Mouse (Mus musculus) regulatory T cell (primary cell): Measurements from ENCODE around the gene Tmem151b.

Experiments used
- in situ Hi-C: fragments of 300-600 bp; cut with MboI, MseI; formaldehyde crosslinking; loops from one replicate; pipeline ENCODE4 v1.15.1; 2025; ENCODE audit warnings: high pct_unique_total_duplicates

Gene Tmem151b

DNA sequence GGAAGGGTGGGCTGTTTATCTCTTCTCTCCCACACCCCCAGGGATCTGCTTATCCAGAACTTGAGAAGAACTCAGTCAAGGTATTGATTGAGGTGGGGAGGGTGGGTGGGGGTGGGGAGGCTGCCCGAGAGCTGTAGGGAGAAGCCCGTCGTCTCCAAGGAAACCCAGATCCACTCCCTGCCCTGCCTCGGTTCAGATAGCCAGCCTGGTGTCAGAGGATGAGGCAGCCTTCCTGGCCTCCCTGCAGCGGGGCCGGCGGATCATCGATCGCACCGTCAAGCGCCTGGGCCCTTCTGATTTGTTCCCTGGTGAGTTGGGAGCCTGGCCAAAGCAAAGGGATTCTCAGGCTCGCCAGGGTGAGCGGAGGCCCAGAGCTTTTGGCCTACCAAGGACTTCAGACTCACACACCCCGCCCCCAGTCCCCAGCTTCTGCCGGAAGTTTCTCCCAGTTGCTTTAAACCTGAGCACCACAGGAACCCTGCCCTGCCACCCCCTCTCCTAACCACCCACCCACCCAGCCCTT is 34.2 kb downstream of the Tmem151b start:
- in situ Hi-C loops = no loop called here

DNA sequence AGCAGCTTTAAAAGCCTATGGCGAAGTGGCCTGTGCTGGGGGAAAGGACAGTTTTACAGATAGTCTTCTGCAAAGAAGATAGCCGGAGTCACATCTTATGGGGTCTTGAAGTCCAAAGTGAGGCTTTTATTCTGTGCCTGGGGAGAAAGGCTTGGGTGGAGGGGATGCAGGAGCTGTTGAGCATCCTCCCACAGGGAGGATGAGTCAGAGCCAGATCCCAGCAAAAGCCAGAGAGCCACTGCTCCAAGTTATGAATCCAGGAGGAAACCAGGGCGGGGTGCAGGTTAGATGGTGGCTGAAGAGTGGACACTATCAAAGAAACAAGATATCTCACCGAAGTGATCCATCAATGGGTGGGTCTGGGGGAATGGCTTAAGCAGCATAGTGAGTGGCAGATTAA is 37.7 kb downstream of the Tmem151b start:
- in situ Hi-C loops = no loop called here

DNA sequence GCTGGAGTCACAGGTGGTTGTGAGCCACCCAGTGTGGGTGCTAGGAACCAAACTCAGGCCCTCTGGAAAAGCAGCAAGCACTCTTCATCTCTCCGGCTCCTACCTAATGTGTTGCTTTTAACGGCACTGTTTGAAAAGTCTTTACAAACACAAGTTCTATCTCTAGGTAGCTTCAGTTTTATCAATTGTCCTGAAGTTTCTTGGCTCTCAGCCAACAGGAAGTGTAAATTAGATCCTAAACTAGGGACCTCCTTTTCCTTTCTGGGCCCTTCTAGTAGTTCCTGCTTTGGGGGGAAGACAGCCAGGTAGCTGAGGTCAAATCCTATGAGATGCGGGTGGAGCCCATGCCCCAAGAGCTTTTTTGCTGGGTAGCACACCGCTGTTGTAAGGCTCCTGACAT is 38.6 kb downstream of the Tmem151b start:
- in situ Hi-C loops = no loop called here

DNA sequence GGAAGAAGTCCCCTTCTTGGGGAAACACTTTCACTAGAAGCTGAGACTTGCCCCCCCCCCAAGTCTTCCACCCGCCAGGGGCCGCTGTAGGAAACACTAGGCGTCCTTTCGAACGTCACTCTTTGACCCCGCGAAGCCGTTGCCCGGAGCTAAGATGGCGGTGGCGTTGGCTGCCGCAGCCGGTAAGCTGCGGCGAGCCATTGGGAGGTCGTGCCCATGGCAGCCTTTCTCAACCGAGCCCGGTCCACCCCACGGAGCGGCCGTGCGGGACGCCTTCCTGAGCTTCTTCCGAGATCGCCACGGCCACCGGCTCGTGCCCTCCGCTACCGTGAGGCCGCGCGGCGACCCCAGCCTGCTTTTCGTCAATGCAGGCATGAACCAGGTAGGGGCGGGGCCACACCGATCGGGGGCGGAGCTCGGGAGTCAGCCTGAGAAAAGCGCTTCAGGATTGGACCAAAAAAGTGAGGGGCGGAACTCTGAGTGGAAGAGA is 42.7 kb downstream of the Tmem151b start, which contains the start of gene Aars2:
TSS of gene Aars2 (plus strand) at position 142 of the 490 bp plus-strand sequence.
- in situ Hi-C loops = no loop called here

DNA sequence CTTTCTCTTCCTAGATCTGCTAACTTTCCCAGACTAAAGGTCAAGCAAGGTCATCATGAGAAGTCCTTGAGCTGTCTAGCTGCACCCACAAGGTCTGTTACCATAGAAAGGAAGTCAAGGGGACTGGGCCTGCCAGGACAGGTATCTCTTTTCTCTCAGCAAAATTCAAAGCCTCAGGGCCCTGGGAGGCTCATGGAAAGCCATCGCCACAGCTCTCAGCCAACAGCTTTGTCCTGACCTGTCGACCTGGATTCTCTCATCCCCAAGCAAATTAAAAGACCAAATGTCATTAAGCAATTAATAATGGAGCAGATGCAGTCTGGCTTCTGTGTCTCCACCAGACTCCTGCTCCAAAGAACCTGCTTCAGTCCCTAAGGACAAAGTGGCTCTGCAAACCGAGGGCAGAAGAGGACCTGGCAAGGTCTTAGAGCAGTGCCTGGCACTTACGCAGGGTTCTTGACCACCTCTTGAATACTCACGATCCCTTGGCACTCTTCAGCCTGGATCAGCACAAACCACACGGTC is 43.5 kb downstream of the Tmem151b start:
- in situ Hi-C loops = no loop called here

DNA sequence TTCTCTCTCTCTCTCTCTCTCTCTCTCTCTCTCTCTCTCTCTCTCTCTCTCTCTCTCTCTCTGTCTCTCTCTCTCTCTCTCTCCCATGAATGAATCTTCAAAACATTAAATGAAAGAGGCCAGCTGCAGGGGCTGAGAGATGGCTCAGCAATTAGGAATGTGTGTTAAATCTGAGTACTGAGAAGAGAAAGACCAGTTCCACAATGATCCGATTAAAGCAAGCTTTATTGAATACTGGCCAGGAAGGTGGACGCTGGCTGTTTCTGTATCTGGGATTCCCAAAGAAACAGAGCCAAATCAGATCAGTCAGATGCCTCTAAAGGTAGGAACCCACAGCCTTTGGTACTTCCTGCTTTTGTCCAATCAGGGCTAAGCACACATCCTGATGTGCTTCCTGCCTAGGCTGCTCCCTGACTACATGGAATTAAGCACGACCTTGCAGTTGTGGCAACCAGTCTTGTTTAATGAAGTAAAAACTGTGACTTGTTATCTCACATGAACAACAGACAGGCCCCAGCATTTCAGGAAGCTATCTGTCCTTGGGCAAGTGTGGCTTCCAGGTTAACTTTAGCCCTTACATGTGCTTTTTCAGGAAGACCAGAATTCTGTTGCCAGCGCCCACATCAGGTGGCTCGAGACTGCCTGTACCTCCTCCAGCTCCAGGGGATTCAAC is 46.0 kb downstream of the Tmem151b start:
- in situ Hi-C loops = no loop called here

DNA sequence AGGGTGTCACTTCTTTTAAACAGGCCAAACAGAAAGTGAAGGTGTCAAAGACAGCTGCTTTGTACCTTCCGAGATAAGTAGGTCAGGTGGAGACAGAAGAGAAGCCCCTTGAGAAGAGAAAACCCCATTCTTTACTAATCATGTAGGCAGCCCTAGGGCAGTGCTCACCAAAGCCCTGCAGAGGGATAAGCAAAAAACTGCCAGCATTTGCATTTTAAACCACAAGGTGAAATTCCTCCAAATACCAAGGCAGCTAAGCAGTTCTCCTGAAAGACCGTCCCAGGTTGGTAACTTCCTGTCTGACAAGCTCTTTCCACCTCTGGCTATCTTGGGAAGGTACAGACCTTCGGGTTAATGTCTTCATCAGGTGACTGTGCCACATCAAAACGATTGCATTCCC is 47.2 kb downstream of the Tmem151b start:
- in situ Hi-C loops = no loop called here

DNA sequence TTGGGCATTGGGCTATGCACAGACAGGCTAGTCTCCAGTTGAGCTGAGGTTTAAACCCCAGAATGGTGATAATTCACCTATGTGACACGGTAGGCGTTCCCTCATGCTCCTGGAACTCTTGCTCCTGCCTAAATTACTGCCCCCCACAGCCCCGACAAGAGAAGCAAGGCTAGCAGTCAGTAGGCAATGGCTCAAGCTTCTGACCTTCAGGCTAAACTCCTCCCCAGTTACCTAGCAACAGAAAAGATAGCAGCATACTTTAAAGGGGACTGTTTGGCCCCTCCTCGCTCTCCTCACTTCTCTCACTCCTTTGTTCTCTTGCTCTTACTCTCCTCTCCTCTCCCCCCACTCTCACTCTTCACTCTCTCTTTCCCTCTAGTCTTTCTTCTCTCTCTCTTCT is 48.5 kb downstream of the Tmem151b start:
- in situ Hi-C loops = no loop called here

DNA sequence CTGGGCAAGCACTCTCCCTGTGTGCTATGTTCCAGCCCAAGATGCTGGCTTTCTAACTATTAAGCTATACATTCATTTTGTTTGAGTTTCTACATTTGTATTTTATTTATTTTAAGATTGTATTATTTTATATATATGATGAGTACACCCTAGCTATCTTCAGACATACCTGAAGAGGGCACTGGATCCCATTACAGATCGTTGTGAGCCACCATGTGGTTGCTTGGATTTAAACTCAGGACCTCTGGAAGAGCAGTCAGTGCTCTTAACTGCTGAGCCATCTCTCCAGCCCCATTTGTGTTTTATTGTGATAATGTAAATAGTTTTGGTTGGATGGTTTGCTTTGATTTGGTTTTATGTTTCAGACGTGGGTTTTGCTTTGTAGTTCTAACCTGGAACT is 50.0 kb downstream of the Tmem151b start:
- in situ Hi-C loops = no loop called here

DNA sequence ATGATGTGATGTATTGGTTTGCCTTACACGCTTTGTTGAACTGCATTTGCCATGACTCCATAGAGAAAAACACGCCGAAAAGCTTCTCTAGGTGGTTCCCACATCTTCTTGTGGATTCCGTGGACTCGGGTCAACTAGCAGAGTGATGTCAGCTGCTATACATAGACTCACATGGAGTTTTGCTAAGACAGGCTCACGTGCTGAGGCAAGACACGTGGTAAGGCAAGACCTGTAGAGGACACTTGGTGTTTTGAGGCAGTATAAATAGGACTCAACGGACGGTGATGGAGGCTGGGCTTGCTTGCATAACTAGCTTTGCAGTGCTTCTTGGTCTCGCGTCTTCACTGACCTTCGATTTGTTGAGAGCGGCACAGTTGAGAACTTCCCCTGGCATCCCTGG is 51.1 kb downstream of the Tmem151b start:
- in situ Hi-C loops = no loop called here

DNA sequence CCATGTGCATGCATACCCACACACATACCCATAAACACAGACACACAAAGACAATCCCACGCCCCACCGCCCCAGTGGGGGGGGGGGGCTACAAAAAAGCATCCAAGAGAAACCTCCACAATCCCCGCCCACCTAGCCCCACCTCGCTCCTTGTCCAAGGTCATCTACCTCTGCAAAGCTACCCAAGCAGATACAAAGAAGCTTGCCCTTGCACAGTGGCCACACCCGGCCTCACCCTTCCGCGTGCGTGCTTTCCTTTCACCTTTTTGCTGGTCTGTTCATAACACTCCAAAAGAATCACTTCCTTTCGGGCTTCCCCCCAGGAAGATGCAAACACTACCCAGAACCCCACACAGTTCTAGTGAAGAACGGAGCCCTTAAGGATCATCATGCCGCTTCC is 54.1 kb downstream of the Tmem151b start:
- in situ Hi-C loops = no loop called here
